Mouse (Mus musculus) liver, embryonic 14.5 days (tissue): ENCODE measurements at regions not wholly inside any gene's neighbourhood (a gene's known extent, or its start where the extent isn't known, plus 50 kb on each side); places are given as distances from the start of the nearest gene placed in this dataset.
"Not testable (repeated sequence)": the region's sequence is repeated elsewhere in the genome, so short reads cannot be mapped to it uniquely, and the experiment has no call there.

Experiments used
- ATAC-seq: fragments of 200-750 bp; cut with Nextera tagmentation; 2 replicates; pipeline ENCODE4 v1.8.0; 2017; ENCODE audit warnings: moderate number of reproducible peaks, mild to moderate bottlenecking, moderate library complexity; ENCODE audit not compliant: insufficient read depth
- DNase-seq, 3 experiments: peaks; one replicate each; pipeline ENCODE4 v3.0.0-alpha.2; 2012 to 2013; ENCODE audit warnings: low read depth in 3 of 3, low spot score in 3 of 3
- H3K27ac ChIP-seq: fragments of 300-500 bp; sonication (generic); 2 replicates; pipeline ENCODE4 v1.5.1; 2014; ENCODE audit warnings: moderate library complexity, mild to moderate bottlenecking, control low read depth, inconsistent platforms
- H3K27me3 ChIP-seq: fragments of 300-500 bp; sonication (generic); 2 replicates; pipeline ENCODE4 v1.6.1; 2014; ENCODE audit warnings: mild to moderate bottlenecking, low read length, moderate library complexity; ENCODE audit not compliant: control insufficient read depth, insufficient read depth
- H3K36me3 ChIP-seq: fragments of 300-500 bp; sonication (generic); replicated peaks from 2 replicates; pipeline ENCODE4 v1.6.1; 2014; ENCODE audit warnings: low read depth; ENCODE audit not compliant: control insufficient read depth, insufficient read depth
- H3K4me1 ChIP-seq, 2 experiments: fragments of 200-500 bp in 1 of 2; fragments of 300-500 bp in 1 of 2; sonication (generic) in 1 of 2; replicated peaks; 2 replicates each; pipeline ENCODE4 v1.6.1; 2012 to 2014; ENCODE audit warnings: antibody characterized with exemption in 1 of 2, inconsistent platforms in 1 of 2, low read length in 1 of 2; ENCODE audit not compliant: control insufficient read depth in 2 of 2, insufficient read depth in 2 of 2
- H3K4me2 ChIP-seq: fragments of 300-500 bp; sonication (generic); 2 replicates; pipeline ENCODE4 v1.6.1; 2014; ENCODE audit warnings: low read depth, mild to moderate bottlenecking, control low read depth, moderate library complexity
- H3K4me3 ChIP-seq, 2 experiments: fragments of 200-500 bp in 1 of 2; fragments of 300-500 bp in 1 of 2; sonication (generic) in 1 of 2; 2 replicates each; pipeline ENCODE4 v1.5.1; 2012 to 2014; ENCODE audit warnings: low read depth in 2 of 2, low read length in 2 of 2, mild to moderate bottlenecking in 2 of 2, control low read depth in 1 of 2, inconsistent platforms in 1 of 2, moderate library complexity in 1 of 2; ENCODE audit not compliant: insufficient read depth in 1 of 2
- H3K9ac ChIP-seq: fragments of 300-500 bp; sonication (generic); replicated peaks from 2 replicates; pipeline ENCODE4 v1.6.1; 2014; ENCODE audit warnings: mild to moderate bottlenecking, control low read depth, moderate library complexity
- H3K9me3 ChIP-seq: fragments of 300-500 bp; sonication (generic); 2 replicates; pipeline ENCODE4 v1.6.1; 2016; ENCODE audit warnings: low read length, mixed read lengths; ENCODE audit not compliant: control insufficient read depth
- CTCF ChIP-seq: IDR thresholded peaks from 2 replicates; pipeline ENCODE4 v1.5.1; 2016; ENCODE audit warnings: antibody characterized with exemption, low read depth, control low read depth
- EP300 ChIP-seq: IDR thresholded peaks from 2 replicates; pipeline ENCODE4 v1.6.1; 2016; ENCODE audit warnings: antibody characterized with exemption, low read depth
- WGBS: fragments of 180-500 bp; shearing (Covaris S2); extraction: QIAGEN DNeasy Blood & Tissue Kit; methylation state at CpG from one replicate; pipeline ENCODE4 v1.1.7; 2014; ENCODE audit not compliant: insufficient replicate concordance; 5-methylcytosine and 5-hydroxymethylcytosine counted together

DNA sequence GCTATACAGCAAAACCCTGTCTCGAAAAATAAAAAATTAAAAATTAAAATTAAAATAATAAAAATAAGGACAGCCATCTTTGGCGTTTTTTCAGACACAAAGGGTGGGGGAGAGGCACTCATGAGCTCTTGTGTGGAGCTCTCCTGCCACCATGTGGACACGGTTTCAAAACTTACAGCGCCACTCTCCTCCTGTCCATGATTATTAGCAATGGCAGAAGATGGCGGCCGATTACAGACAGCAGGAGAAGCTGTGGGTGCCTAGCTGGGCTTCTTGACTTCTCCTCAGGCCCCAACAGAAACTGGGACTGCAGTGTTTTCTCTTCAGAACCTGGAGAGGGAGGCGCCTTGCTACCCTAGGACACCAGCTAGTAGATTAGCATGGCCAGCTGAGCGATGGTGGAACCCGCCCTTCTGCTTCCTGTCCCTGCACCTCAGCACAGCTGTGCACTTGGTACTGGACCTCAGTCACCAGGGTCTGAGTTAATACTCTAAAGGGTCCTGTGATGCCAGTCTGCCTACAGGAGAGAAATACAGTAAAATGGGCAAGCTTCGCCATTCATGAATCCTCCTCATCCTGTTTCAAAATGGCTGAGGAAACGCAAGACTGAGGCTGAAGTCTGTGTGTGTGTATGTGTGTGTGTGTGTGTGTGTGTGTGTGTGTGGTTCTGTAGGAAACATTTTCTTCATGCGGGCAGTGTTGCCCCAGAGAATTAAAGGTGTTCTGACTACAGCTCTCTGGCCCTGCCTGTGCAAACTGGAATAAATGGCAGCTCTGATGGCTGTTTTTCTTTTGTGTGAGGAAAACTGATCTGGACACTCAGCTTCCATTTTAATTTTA lies 155.7 kb upstream of the Olfr1324 start:
- no peak for DNase-seq
- H3K9me3 ChIP-seq, result no peaks in the 10 kb centered on the region
- H3K4me3 ChIP-seq, result peak overlapping the region in 1 of 2 experiments; percentile 27; a peak in 2 of 4 replicates
- H3K4me2 ChIP-seq, result 0 out of 2 replicates have a peak overlapping the region, but pooled peaks have one; percentile 11
- no peak for ATAC-seq
- no peaks in the 10 kb centered on the region for H3K36me3 ChIP-seq
- H3K27ac ChIP-seq, result no peak overlapping the region
- H3K27me3 ChIP-seq, result no peaks in the 10 kb centered on the region
- WGBS, result 57% methylated on average over 12 of the region's 12 CpGs
- H3K9ac ChIP-seq, result no peak overlapping the region
- peak; percentile 58 for TF ChIP-seq CTCF
- no peak for TF ChIP-seq EP300
- H3K4me1 ChIP-seq, result no peaks in the 10 kb centered on the region

DNA sequence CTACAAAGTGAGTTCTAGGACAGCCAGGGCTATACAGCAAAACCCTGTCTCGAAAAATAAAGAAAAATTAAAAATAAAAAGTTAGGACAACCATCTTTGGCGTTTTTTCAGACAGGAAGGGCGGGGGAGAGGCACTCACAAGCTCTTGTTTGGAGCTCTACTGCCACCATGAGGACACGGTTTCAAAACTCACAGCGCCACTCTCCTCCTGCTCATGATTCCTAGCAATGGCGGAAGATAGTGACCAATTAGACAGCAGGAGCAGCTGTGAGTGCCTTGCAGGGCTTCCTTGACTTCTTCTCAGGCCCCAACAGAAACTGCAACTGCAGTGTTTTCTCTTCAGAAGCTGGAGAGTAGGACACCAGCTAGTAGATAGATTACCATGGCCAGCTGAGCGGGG lies 151.9 kb upstream of the Olfr1324 start:
- Histone ChIP-seq H3K27me3 (no peaks in the 10 kb centered on the region), H3K36me3 (no peaks in the 10 kb centered on the region), H3K4me2 (peak overlapping the region; percentile 31; the same call in 1 of the 2 replicates), H3K9ac (no peak overlapping the region), H3K4me1 (no peaks in the 10 kb centered on the region), H3K27ac (no peak overlapping the region), H3K4me3 (0 out of 4 replicates have a peak overlapping the region, but pooled peaks of 1 of the 2 experiments have one; percentile 27), H3K9me3 (no peaks in the 10 kb centered on the region)
- 54% methylated on average over 7 of the region's 7 CpGs for WGBS
- DNase-seq, result no peak
- TF ChIP-seq CTCF, result peak; percentile 53
- TF ChIP-seq EP300, result no peak
- no peak for ATAC-seq

DNA sequence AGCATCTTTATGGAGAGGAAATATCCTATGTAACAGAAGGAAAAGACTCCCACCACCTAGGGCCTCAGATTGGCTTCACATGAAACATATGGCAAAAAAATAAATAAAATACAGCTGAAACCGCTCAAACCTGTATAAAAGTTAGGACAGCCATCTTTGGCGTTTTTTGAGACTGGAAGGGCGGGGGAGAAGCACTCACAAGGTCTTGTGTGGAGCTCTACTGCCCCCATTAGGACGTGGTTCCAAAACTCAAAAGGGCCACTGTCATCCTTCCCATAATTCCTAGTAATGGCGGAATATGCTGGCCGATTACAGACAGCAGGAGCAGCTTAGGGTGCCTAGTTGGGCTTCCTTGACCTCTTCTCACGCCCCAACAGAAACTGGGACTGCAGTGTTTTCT lies 148.5 kb upstream of the Olfr1324 start:
- WGBS, result 37% methylated on average over 7 of the region's 7 CpGs
- TF ChIP-seq EP300, result no peak
- peak; percentile 42 for TF ChIP-seq CTCF
- Histone ChIP-seq H3K36me3 (no peaks in the 10 kb centered on the region), H3K4me1 (no peaks in the 10 kb centered on the region), H3K4me3 (peak overlapping the region in 1 of 2 experiments; percentile 29; a peak in 1 of 4 replicates), H3K4me2 (peak overlapping the region; percentile 20; the same call in 1 of the 2 replicates), H3K9me3 (no peaks in the 10 kb centered on the region), H3K27me3 (no peaks in the 10 kb centered on the region), H3K27ac (no peak overlapping the region), H3K9ac (no peak overlapping the region)
- DNase-seq (no peak), ATAC-seq (no peak)

DNA sequence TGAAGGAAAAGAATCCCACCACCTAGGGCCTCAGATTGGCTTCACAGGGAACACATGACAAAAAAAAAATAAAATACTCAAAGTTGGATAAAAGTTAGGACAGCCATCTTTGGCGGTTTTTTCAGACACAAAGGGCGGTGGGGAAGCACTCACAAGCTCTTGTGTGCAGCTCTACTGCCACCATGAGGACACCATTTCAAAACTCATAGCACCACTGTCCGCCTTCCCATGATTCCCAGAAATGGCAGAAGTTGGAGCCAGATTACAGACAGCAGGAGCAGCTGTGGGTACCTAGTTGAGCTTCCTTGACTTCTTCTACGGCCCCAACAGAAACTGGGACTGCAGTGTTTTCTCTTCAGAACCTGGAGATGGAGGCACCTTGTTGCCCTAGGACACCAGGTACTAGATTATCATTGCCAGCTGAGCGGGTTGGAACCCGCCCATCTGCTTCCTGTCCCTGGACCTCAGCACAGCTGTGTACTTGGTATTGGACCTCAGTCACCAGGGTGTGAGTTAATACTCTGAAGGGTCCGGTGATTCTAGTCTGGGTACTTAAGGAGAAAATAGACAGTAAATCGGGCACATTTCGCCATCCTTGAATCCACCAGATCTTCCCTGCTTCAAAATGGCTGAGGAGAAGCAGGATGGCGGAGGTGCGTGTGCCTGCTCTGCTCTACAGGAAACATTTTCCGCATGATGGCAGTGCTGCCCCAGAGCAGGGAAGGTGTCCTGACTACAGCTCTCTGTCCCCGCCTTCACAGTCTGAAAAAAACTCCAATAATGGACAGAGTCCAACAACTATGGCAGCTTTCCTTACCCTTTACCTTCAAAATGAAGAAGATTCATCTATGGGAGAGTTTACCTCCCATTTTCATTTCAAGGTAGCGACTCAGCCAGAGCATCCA lies 144.1 kb upstream of the Olfr1324 start:
- TF ChIP-seq CTCF, result peak; percentile 44
- H3K9me3 ChIP-seq, H3K9ac ChIP-seq, ATAC-seq, H3K27ac ChIP-seq, DNase-seq, H3K27me3 ChIP-seq, H3K36me3 ChIP-seq, H3K4me1 ChIP-seq: not testable (repeated sequence)
- 0 out of 4 replicates have a peak overlapping the region, but pooled peaks of 1 of the 2 experiments have one; percentile 17 for H3K4me3 ChIP-seq
- peak overlapping the region; percentile 8; the same call in 1 of the 2 replicates for H3K4me2 ChIP-seq
- 59% methylated on average over 13 of the region's 14 CpGs for WGBS
